Mouse (Mus musculus): ENCODE data around the gene Hist3h2ba. TPM values are rescaled to one million over a fixed set of nuclear protein-coding genes. Genes with fewer than 3 reads are reported as not detected.

Gene Hist3h2ba
- 52.7 and 70.4 TPM in 2 replicates for polyA plus RNA-seq (2016; fragmentation: Nextera tagmentation; extraction: Ambion mirVana)

DNA sequence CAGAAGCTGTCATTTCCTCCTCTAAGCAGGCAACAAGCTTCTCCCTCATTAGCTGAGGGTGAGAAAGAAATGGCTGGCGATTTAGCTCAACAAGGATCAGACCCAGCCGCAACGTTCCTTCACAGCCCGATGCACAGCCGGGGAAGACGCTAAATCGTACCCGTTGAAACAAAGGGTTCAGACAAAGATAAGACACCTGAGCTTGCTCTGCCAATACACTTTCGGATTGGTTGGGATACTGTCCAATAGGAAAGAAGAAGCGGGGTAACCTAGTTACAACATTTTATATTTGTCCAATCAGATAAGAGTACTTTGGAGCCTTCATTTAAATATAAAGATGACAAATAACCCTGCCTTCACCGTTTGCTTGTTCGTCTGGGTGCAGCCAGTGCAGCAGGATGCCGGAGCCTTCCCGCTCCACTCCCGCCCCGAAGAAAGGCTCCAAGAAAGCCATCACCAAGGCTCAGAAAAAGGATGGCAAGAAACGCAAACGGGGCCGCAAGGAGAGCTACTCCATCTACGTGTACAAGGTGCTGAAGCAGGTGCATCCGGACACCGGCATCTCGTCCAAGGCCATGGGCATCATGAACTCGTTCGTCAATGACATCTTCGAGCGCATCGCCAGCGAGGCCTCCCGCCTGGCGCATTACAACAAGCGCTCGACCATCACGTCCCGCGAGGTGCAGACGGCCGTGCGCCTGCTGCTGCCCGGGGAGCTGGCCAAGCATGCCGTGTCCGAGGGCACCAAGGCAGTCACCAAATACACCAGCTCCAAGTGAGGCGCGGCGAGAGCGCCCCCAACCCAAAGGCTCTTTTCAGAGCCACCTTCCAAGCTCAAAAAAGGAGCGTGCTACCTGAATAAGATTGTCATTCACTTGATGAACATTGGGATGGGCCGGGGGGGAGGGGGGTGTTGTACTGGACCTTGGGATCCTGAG, at the start of gene Hist3h2ba:
Hist3h2ba (plus strand) TSS at position 379 of the 938 bp plus-strand sequence.
- peak; percentile 94 for ATAC-seq (ENCODE audit: insufficient number of reproducible peaks, insufficient read depth, low FRiP score, low TSS enrichment)
- Histone ChIP-seq H3K9ac (peak within 1 kb of the TSS; percentile 68), H3K27ac (peak within 1 kb of the TSS; percentile 97), H3K4me1 (peaks cover 11% of the 10 kb centered on the region), H3K27me3 (peaks cover 5% of the 10 kb centered on the region; the same call in 1 of the 2 replicates), H3K36me3 (no peaks in the 10 kb centered on the region), H3K4me2 (replicated peaks) (peak within 1 kb of the TSS; percentile 56), H3K9me3 (no peaks in the 10 kb centered on the region), H3K4me3 (peak within 1 kb of the TSS; percentile 49)
- WGBS, result under 1% methylated on average over 48 of the region's 48 CpGs

DNA sequence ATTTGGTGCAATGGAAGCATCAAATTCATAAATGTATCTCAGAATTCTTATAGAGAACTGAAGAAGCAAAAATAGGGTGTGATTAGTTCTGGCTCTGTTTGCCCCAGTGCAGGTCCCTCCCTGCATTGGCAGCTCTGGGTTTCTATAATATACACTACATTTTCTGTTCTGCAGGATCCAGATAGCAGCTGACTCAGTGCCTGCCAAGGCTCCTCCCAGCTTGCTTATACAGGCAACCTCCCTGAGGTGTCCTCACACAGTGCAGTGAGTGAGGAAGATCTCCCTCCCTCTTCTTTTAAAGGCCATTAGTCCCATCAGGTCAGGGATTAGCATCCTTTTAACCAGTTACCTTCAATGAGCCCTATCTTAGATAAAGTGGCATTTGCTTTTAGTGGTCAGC, 47.6 kb upstream of the Hist3h2ba start:
- no peak overlapping the region for H3K9ac ChIP-seq
- H3K36me3 ChIP-seq, result peaks cover 37% of the 10 kb centered on the region
- peaks cover 6% of the 10 kb centered on the region; the same call in 1 of the 2 replicates for H3K4me1 ChIP-seq
- ATAC-seq (ENCODE audit: insufficient number of reproducible peaks, insufficient read depth, low FRiP score, low TSS enrichment), result no peak
- no peak overlapping the region for H3K4me2 ChIP-seq (replicated peaks)
- H3K27ac ChIP-seq, result no peak overlapping the region
- H3K27me3 ChIP-seq, result no peaks in the 10 kb centered on the region
- H3K9me3 ChIP-seq, result no peaks in the 10 kb centered on the region
- H3K4me3 ChIP-seq, result no peak overlapping the region

DNA sequence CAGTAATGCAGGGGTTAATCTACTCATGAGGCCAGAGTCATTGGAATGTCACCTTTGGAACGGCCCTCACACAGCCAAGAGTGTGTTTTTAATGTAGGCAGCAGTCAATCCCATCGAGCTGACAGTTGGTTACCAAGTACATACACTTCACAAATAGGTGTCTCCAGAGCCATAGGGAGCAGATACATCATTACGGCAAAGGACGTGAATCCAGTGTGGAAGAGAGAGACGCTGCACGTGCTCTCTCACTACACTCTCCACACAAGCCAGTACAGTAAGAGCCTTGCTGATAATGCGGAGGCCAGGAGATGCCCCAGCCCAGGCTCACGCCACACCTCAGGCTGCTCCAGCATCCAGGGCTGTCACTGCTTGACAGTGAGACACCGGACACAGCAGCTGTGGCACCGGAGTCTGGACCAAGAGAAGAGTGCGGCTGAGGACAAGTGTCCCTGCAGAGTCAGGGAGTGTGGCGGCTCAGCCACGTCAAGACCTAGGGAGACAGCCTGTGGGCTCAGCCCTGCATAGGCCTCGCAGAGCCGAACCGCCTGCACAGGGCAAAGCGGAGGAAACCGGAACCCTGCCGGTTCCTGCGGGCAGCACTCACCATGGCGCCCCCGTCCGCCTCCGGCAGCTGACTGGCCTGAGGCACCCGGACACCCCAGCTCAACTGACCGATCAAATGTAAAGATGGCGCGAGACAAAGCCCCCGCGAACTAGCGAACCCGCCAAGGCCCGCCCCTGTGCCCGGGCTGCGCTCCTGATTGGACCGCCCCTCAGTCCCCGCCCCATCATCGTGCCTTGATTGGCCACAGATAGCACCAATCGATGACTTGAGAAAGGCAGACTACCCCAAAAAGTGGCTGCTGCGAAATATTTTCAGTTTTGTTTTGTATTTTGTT, 45.0 kb upstream of the Hist3h2ba start, which contains the start of gene Zfp39:
Zfp39 (minus strand) TSS at position 715 of the 899 bp plus-strand sequence.
- Histone ChIP-seq H3K9me3 (no peaks in the 10 kb centered on the region), H3K36me3 (peaks cover 20% of the 10 kb centered on the region), H3K4me2 (replicated peaks) (peak within 1 kb of the TSS; percentile 86), H3K27me3 (no peaks in the 10 kb centered on the region), H3K4me1 (peaks cover 6% of the 10 kb centered on the region; the same call in 1 of the 2 replicates), H3K9ac (peak within 1 kb of the TSS; percentile 81), H3K4me3 (peak within 1 kb of the TSS; percentile 75), H3K27ac (peak within 1 kb of the TSS; percentile 84)
- WGBS, result under 1% methylated on average over 40 of the region's 40 CpGs
- ATAC-seq (ENCODE audit: insufficient number of reproducible peaks, insufficient read depth, low FRiP score, low TSS enrichment), result peak; percentile 94

DNA sequence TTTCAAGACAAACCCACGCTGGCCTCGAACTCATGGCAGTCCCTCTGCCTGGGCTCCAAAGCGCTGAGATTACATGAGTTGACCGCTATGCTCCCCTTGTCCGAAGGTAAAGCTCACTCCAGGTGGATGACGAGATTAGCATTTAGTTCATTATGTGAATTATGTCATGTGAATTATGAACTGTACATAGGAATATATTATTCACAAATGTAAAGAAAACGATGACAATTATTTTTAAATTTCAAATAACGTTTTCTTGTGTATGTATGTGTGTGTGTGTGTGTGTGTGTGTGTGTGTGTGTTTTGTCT, 44.4 kb upstream of the Hist3h2ba start:
- Histone ChIP-seq H3K9ac (no peak overlapping the region), H3K27me3 (no peaks in the 10 kb centered on the region), H3K4me3 (peak overlapping the region; percentile 75), H3K9me3 (no peaks in the 10 kb centered on the region), H3K4me1 (peaks cover 6% of the 10 kb centered on the region; the same call in 1 of the 2 replicates), H3K27ac (no peak overlapping the region), H3K4me2 (replicated peaks) (peak overlapping the region; percentile 86), H3K36me3 (peaks cover 20% of the 10 kb centered on the region)
- WGBS, result 4% methylated on average over 8 of the region's 8 CpGs
- ATAC-seq (ENCODE audit: insufficient number of reproducible peaks, insufficient read depth, low FRiP score, low TSS enrichment), result no peak

DNA sequence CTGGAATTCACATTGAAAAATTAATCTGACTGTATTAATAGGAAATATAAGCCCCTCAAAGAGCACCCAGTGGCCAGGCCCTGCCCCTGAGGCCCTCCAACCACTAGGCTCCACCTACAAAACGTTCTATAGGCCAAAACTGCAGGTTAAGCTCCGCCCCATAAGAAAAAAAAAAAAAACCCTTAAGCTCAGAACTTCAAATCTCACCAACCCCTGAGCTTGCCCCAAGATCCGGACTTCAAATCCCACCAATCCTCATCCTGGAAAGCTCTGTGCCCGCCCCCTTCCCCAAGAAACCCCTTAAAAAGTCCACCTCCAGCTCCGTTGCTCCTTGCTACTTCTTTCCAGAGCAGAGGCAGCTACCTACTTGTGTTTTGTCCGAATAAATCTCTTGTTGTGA, 43.9 kb upstream of the Hist3h2ba start:
- no peak for ATAC-seq (ENCODE audit: insufficient number of reproducible peaks, insufficient read depth, low FRiP score, low TSS enrichment)
- no peaks in the 10 kb centered on the region for H3K27me3 ChIP-seq
- no peak overlapping the region for H3K9ac ChIP-seq
- no peaks in the 10 kb centered on the region for H3K9me3 ChIP-seq
- WGBS, result 47% methylated on average over 6 of the region's 6 CpGs
- no peak overlapping the region for H3K4me3 ChIP-seq
- H3K36me3 ChIP-seq, result peaks cover 18% of the 10 kb centered on the region
- H3K4me1 ChIP-seq, result peaks cover 6% of the 10 kb centered on the region; the same call in 1 of the 2 replicates
- no peak overlapping the region for H3K27ac ChIP-seq
- H3K4me2 ChIP-seq (replicated peaks), result peak overlapping the region; percentile 86; the same call in 1 of the 2 replicates

DNA sequence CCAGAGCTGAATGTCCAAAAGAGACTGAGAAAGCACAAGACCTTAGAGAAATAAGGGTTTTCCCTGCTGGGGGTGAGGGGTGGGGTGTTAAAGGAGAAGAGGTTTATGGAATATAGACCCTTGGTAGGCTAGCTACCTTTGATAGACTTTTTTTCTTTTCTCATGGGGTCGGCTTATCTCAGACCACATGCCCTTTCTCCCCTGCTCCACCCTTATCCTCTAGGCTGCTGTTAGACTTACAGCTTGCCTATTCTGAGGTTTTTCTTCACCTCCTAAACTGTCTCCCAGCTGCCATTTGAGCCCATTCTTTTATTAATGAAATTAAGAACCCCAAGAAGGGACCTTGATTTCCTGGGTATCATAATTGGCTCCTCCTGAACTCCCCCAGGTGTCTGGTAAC, 34.9 kb upstream of the Hist3h2ba start:
- Histone ChIP-seq H3K4me3 (no peak overlapping the region), H3K27me3 (no peaks in the 10 kb centered on the region), H3K4me1 (no peaks in the 10 kb centered on the region), H3K9ac (no peak overlapping the region), H3K9me3 (no peaks in the 10 kb centered on the region), H3K27ac (no peak overlapping the region), H3K4me2 (replicated peaks) (no peak overlapping the region), H3K36me3 (no peaks in the 10 kb centered on the region)
- no peak for ATAC-seq (ENCODE audit: insufficient number of reproducible peaks, insufficient read depth, low FRiP score, low TSS enrichment)
- WGBS, result 70% methylated on average over 1 of the region's 1 CpGs

DNA sequence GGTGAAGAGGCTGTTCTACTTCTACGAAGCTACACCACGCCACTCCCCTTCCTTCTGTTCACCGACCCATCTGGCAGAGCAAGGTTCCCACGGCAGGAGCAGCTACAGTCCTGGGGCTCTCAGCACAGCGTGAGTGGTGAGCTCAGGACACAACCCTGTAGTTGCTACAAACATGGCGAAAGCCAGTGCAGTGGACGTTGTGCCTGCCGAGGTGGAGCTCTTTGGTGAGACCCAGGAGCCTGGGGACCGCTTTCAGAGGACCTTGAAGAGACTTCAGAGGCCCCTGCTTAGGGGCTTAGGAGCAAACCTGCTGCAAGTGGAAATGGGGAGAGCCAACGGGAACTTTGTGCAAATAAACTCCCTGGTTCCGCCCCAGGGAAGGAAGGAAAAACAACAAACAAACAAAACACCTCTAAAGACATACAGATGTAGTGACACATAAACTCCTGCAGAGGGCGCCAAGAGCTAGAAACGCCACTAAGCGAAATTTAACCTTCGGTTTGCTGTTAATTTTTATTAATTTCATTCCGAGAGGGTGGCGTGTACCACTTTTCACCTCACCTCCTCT, 34.2 kb upstream of the Hist3h2ba start:
- ATAC-seq (ENCODE audit: insufficient number of reproducible peaks, insufficient read depth, low FRiP score, low TSS enrichment), result no peak

DNA sequence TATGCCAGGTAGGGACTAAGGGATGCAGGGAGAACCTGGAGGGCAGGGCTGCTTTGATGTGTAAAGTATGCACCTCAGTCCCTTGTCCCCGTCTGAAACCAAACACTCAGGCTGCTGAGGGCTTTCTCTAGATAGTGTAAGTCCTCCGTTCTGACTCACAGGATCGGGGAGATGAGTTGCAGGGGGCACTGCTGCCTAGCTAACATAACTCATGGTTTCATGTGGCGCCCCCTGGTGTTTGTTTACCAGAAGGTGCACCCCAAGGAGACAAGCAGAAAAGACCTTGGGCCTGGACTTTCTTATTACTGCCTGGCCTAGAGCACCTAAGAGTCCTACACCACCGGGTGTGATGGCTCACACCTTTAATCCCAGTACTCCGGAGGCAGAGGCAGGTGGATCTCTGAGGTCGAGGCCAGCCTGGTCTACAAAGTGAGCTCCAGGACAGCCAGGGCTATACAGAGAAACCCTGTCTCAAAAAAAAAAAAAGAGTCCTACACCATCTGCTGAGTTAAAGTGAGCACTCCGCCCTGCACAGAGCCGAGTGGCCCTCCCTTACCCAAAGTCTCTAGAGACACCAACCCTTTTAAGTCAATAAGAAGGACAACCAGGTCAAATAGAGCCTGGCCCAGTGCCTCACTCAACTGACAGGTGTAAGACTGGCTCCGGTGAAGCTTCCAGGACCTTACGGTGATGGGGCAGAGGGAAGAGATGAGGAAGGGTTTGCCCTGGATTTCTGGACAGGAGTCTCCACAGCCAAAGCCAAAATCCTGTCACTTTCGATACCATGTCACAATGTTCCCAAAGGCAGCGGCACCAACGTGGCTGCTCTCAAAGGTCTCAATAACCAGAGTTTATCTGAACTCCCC, 31.6 kb upstream of the Hist3h2ba start:
- no peak for ATAC-seq (ENCODE audit: insufficient number of reproducible peaks, insufficient read depth, low FRiP score, low TSS enrichment)
- no peaks in the 10 kb centered on the region for H3K27me3 ChIP-seq
- H3K4me3 ChIP-seq, result no peak overlapping the region
- 56% methylated on average over 14 of the region's 14 CpGs for WGBS
- H3K4me1 ChIP-seq, result no peaks in the 10 kb centered on the region
- H3K4me2 ChIP-seq (replicated peaks), result no peak overlapping the region
- no peaks in the 10 kb centered on the region for H3K36me3 ChIP-seq
- no peak overlapping the region for H3K9ac ChIP-seq
- H3K27ac ChIP-seq, result no peak overlapping the region
- no peaks in the 10 kb centered on the region for H3K9me3 ChIP-seq

More for the DNA sequence above, 34.2 kb upstream of the Hist3h2ba start:
- H3K4me1 ChIP-seq, result no peaks in the 10 kb centered on the region
- H3K9me3 ChIP-seq, result no peaks in the 10 kb centered on the region
- peak overlapping the region; percentile 52 for H3K4me2 ChIP-seq (replicated peaks)
- WGBS, result 14% methylated on average over 17 of the region's 17 CpGs
- H3K27me3 ChIP-seq, result no peaks in the 10 kb centered on the region
- H3K27ac ChIP-seq, result 0 out of 2 replicates have a peak overlapping the region, but pooled peaks have one; percentile 36
- peak overlapping the region; percentile 47; the same call in 1 of the 2 replicates for H3K9ac ChIP-seq
- peak overlapping the region; percentile 25 for H3K4me3 ChIP-seq
- H3K36me3 ChIP-seq, result no peaks in the 10 kb centered on the region

DNA sequence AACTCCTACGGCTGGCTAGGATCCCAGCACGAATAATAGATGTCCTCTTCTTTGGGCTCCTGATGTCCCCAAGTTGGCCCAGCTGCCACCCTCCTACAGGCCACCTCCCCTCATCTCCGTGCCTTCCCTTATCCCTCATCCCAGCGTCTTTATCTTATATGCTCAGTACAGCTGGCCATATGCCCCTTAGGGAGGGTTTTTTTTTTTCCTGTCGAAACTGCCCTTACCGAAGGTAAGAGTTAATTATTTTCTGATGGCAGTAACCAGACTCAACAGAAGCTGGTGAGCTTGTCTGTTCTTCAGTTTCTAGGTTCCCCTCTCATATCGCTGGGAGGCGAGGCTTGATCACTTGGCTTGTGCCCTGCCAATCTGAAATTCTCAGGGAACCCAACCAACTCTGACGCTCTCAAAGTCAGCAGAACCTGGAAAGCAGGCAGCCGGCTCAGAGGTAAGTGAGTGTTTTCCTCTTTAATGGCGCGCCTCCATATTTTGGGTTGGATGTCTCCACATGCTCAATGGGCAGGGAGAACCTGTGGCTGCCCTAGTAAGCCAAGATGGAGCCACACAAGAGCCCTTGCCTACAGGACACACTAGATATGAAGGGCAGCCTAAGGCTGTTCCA, 30.9 kb upstream of the Hist3h2ba start, which contains the start of gene Btnl10:
Btnl10 (plus strand) TSS at position 164 of the 622 bp plus-strand sequence.
- no peaks in the 10 kb centered on the region for H3K27me3 ChIP-seq
- ATAC-seq (ENCODE audit: insufficient number of reproducible peaks, insufficient read depth, low FRiP score, low TSS enrichment), result no peak
- 75% methylated on average over 12 of the region's 12 CpGs for WGBS
- H3K4me3 ChIP-seq, result no peak within 1 kb of the TSS
- no peaks in the 10 kb centered on the region for H3K9me3 ChIP-seq
- H3K4me2 ChIP-seq (replicated peaks), result no peak within 1 kb of the TSS
- no peaks in the 10 kb centered on the region for H3K4me1 ChIP-seq
- H3K9ac ChIP-seq, result no peak within 1 kb of the TSS
- H3K27ac ChIP-seq, result no peak within 1 kb of the TSS
- H3K36me3 ChIP-seq, result no peaks in the 10 kb centered on the region

DNA sequence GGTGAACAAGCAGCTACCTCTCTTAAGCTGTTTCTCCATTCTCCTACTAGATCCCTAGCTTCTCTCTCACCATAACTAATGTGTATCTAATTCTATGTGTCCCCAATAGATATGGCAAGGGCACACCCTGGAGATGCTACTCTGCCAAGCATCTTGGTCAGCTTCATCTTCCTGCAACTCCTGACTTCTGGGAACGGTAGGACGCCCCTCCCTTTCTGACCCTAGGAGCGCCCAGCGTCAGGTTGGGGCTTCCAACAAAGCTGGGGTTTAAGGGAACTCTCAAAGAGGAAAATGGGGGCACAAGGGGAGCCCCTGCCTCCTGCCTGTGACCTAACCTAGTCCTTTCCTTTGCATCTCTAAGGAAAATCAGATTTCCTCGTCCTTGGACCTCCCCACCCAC, 30.0 kb upstream of the Hist3h2ba start:
- H3K9me3 ChIP-seq, result no peaks in the 10 kb centered on the region
- no peaks in the 10 kb centered on the region for H3K36me3 ChIP-seq
- H3K4me2 ChIP-seq (replicated peaks), result no peak overlapping the region
- WGBS, result 71% methylated on average over 5 of the region's 5 CpGs
- H3K4me3 ChIP-seq, result no peak overlapping the region
- no peak for ATAC-seq (ENCODE audit: insufficient number of reproducible peaks, insufficient read depth, low FRiP score, low TSS enrichment)
- no peak overlapping the region for H3K9ac ChIP-seq
- H3K27me3 ChIP-seq, result no peaks in the 10 kb centered on the region
- H3K27ac ChIP-seq, result no peak overlapping the region
- no peaks in the 10 kb centered on the region for H3K4me1 ChIP-seq
